Mouse (Mus musculus) thymus, adult 18-20 months (tissue): ENCODE measurements around the gene Gpr146.
A peak's percentile ranks its signal among the peaks of the same experiment; 100 is the strongest.

Experiments used
- DNase-seq, 2 experiments: peaks; one replicate each; pipeline ENCODE4 v3.0.0; 2022; ENCODE audit warnings: mixed read lengths in 2 of 2

Gene Gpr146

GRCm38 (mm10) chr5:139359244-139359643 lies 18.3 kb upstream of the Gpr146 start:
- DNase-seq = no peak

GRCm38 (mm10) chr5:139363858-139364257 lies 13.6 kb upstream of the Gpr146 start:
- DNase-seq = no peak

- peak; percentile 63 to 75 for DNase-seq
Observed at GRCm38 (mm10) chr5:139364260-139364910, 13.1 kb upstream of the Gpr146 start.

GRCm38 (mm10) chr5:139364911-139365571 lies 12.5 kb upstream of the Gpr146 start:
- no peak for DNase-seq

DNA sequence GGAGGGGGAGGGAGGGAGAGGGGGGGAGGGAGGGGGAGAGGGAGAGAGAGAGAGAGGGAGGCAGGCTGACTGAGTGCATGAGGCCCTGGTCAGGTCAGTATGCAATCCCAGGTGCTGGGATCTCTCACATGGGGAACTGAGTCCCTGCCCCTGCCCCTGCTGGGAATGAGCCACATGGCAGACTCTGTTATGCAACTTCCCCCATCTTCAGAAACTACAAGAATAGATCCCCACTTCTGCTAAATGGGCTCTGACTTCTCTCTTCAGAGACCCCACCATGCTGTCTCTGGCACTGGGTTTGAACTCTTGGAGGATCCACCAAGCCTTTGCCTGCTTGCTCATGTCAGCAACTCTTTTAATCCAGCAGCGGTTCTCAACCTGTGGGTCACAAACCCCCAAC lies 11.7 kb upstream of the Gpr146 start:
- DNase-seq = no peak

- DNase-seq = no peak
Observed at GRCm38 (mm10) chr5:139366484-139366883, 11.0 kb upstream of the Gpr146 start.

GRCm38 (mm10) chr5:139367884-139368458 lies 9.5 kb upstream of the Gpr146 start:
- DNase-seq = peak in 1 of 2 experiments; percentile 33

DNA sequence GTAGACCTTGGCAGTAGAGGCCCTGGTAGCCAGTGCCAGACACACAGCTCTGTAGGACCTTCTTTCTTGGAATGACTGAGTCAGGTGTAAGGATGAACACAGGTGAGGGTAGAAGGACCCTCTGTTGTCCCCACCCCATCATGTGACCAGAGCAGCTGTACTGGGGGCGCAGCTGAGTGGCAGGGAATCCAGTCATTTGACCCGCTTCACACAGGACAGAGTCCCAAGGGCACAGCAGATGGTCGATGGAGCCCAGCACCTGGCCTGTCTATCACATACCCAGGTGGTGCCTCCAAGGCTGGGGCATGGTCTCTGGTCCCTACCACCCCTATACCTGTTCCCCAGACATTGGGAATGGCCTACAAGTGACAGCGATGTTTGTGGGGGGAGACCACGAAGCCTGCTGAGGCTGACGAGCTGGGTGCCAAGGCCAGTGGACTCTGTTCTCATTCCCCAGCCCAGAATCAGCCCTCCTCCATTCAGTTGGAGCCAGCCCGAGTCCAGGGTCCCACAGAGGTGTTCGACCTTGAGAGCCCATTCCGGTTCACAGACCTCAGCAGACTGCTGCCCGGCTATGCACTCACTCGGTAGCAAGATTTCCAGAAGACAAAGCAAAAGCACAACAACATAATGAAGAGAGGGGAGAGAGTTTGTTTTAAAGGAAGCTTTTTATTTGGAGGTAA lies 8.7 kb upstream of the Gpr146 start:
- no peak for DNase-seq

- no peak for DNase-seq
Observed at GRCm38 (mm10) chr5:139370336-139370735, 7.2 kb upstream of the Gpr146 start.

GRCm38 (mm10) chr5:139371118-139371517 lies 6.4 kb upstream of the Gpr146 start:
- DNase-seq = no peak

GRCm38 (mm10) chr5:139371631-139372401 lies 5.7 kb upstream of the Gpr146 start:
- DNase-seq = peak; percentile 74 to 80

GRCm38 (mm10) chr5:139373126-139373525 lies 4.4 kb upstream of the Gpr146 start:
- no peak for DNase-seq

DNA sequence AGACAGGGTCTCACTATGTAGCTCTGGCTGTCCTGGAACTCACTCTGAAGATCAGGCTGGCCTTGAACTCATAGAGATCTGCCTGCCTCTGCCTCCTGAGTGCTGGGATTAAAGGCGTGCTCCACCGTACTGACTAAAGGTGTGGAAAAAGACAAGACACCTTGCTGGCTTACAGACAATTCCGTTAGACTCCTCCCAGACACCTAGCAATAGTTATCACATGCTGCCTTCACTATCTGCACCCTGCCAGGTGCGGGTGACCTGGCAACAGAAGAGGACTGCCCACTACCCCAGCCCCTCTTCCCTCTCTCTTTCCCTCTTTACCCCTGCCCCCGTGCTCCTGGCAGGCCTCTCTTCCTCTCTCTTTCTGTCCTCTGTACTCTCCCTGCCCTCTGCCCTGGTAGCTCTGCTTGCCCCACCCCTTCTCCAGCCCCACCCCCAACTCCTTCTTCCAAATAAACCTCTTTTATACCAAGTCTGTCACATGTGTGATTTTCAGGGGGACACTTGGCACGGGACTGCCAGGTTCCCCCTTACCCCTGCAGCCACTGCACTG lies 3.5 kb upstream of the Gpr146 start:
- no peak for DNase-seq

DNA sequence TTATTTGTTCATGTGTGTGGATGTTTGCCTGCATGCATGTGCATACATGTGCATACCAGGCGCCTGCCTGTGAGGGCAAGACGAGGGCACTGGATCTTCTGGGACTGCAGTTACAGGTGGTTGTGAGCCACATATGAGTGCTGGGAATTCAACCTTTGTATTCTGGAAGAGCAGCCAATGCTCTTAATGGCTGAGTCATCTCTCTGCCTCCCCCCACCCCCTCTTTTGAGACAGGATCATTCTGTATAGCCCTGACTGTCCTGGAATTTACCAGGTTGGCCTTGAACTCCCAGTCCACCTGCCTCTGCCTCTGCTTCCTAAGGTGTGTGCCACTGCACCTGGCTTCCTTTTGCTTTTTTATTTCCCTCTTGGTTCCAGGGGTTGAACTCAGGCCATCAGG lies 2.7 kb upstream of the Gpr146 start:
- no peak for DNase-seq

DNA sequence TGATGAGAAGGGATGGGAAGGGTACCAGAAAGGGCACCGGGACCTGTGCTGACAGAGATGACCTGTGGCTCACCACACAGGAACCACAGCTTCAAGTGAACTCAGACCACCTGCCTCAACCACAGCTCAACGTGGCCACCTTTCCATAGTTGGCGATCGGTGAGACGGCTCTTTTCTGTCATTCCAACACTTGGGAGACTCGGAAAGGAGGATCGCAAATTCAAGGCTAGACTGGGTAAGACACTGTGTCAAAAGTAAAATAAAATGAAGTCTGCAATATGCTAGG lies 717 bp downstream of the Gpr146 start:
- DNase-seq = no peak

DNA sequence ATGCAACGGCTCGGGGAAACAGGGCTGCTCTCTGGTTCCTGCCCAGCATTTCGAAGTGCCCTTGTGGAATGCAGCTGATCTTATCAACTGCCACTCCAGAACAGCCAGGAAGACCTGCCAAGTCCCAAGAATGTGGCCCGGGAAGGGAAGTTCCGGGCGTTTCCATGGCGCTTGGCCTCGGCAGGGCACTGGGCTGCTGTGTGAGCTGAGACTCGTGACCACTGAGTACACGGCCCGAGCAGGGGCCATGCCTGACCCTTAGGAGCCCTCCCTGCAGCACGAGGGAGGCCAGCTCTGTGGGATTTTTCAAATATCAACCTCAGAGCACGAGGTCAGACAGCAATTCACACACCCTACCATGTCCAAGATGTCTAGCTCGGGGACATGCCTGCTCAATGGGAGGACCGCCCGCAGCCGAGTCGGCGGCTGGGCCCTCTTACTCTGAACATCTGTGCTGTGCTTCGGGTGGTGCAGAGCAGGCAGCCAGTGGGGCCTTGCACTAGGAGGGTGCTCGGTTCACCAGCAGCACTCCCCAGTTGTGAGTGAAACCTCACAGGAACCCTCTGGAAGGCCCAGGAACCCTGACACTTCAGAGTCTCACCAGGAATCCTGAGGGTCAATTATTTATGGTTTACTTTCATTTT lies 1.6 kb downstream of the Gpr146 start:
- peak; percentile 33 to 34 for DNase-seq

GRCm38 (mm10) chr5:139379771-139380384 lies 2.4 kb downstream of the Gpr146 start:
- no peak for DNase-seq

GRCm38 (mm10) chr5:139380385-139381248 lies 3.1 kb downstream of the Gpr146 start:
- DNase-seq = peak; percentile 76 to 81

GRCm38 (mm10) chr5:139381586-139382513 lies 4.4 kb downstream of the Gpr146 start:
- peak; percentile 58 to 78 for DNase-seq

GRCm38 (mm10) chr5:139382760-139383159 lies 5.3 kb downstream of the Gpr146 start:
- peak; percentile 38 to 72 for DNase-seq
